Mouse (Mus musculus) brain, embryonic 14.5 days (tissue): ENCODE results near the gene Hmcn1.

Source experiments
- CTCF ChIP-seq: fragments of 200-500 bp; IDR thresholded peaks from 2 replicates; pipeline ENCODE4 v1.5.1; 2012; ENCODE audit warnings: inconsistent platforms, mild to moderate bottlenecking, moderate library complexity, borderline replicate concordance; ENCODE audit not compliant: insufficient read depth, insufficient read length; ENCODE audit errors: extremely low read depth
- POLR2A ChIP-seq: fragments of 200-500 bp; IDR thresholded peaks from 2 replicates; pipeline ENCODE4 v1.6.1; 2012; ENCODE audit warnings: mild to moderate bottlenecking, inconsistent platforms, borderline replicate concordance; ENCODE audit not compliant: poor library complexity, insufficient read depth, insufficient read length, severe bottlenecking; ENCODE audit errors: extremely low read depth

DNA sequence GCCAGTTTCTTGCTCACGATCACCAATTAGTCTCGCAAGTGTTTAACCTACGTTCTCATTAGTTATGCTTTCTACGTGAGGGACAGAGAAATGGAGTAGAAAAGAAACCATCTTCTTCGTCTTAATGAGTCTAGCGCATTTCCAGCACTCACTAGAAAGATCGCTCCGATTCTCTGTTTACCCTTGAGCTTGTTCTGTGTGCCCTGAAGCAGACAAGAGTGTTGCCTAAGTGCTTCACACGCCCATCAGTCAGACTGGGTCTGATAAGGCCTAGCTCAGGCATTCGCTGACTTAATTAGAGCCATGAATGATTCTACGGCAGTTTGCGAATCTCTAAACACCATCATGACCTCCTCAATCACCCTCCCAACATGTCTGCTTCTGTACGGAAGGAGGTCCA, 7.5 kb upstream of the Hmcn1 start:
- TF ChIP-seq CTCF (no peak), POLR2A (no peak)
